Mouse (Mus musculus): ENCODE results near the gene Gm20388.
A peak's percentile ranks its signal among the peaks of the same experiment; 100 is the strongest.

Gm20388 gene

GRCm38 (mm10) chr8:122421376-122422070 is 2510.9 kb downstream of the Gm20388 start, which contains the start of gene Il17c:
TSS of gene Il17c (plus strand) at chr8:122422020.
- no peak for DNase-seq

- no peak for DNase-seq
Observed at GRCm38 (mm10) chr8:122423217-122423616, 2512.6 kb downstream of the Gm20388 start.

GRCm38 (mm10) chr8:122423659-122424058 is 2513.0 kb downstream of the Gm20388 start:
- no peak for DNase-seq

- DNase-seq, result no peak
Observed at GRCm38 (mm10) chr8:122426145-122426544, 2515.5 kb downstream of the Gm20388 start.

- no peak for DNase-seq
Observed at GRCm38 (mm10) chr8:122427607-122428006, 2517.0 kb downstream of the Gm20388 start.

GRCm38 (mm10) chr8:122428163-122428562 is 2517.5 kb downstream of the Gm20388 start:
- DNase-seq, result no peak

- no peak for DNase-seq
Observed at GRCm38 (mm10) chr8:122430058-122430636, 2519.5 kb downstream of the Gm20388 start.

- no peak for DNase-seq
Observed at GRCm38 (mm10) chr8:122430646-122431045, 2520.0 kb downstream of the Gm20388 start.

GRCm38 (mm10) chr8:122431694-122432442 is 2521.2 kb downstream of the Gm20388 start:
- no peak for DNase-seq

GRCm38 (mm10) chr8:122432443-122433268 is 2522.0 kb downstream of the Gm20388 start, which contains the start of gene Cyba:
TSS of gene Cyba (minus strand) at chr8:122432930.
- DNase-seq, result no peak

GRCm38 (mm10) chr8:122433269-122433905 is 2522.7 kb downstream of the Gm20388 start:
- no peak for DNase-seq

GRCm38 (mm10) chr8:122435375-122435774 is 2524.7 kb downstream of the Gm20388 start:
- DNase-seq, result no peak

GRCm38 (mm10) chr8:122436146-122436545 is 2525.5 kb downstream of the Gm20388 start:
- DNase-seq, result no peak

GRCm38 (mm10) chr8:122436586-122437125 is 2526.0 kb downstream of the Gm20388 start:
- no peak for DNase-seq

- DNase-seq, result no peak
Observed at GRCm38 (mm10) chr8:122437708-122438331, 2527.2 kb downstream of the Gm20388 start.

- DNase-seq, result peak; percentile 87
Observed at GRCm38 (mm10) chr8:122439336-122439735, 2528.7 kb downstream of the Gm20388 start.

- peak; percentile 48 for DNase-seq
Observed at GRCm38 (mm10) chr8:122441326-122441725, 2530.7 kb downstream of the Gm20388 start.

- DNase-seq, result no peak
Observed at GRCm38 (mm10) chr8:122442356-122442755, 2531.7 kb downstream of the Gm20388 start.

- DNase-seq, result no peak
Observed at GRCm38 (mm10) chr8:122442781-122443180, 2532.1 kb downstream of the Gm20388 start.

- DNase-seq, result peak; percentile 100
Observed at GRCm38 (mm10) chr8:122443262-122444006, 2532.8 kb downstream of the Gm20388 start, which contains the start of gene Mvd. TSS of gene Mvd (minus strand) at chr8:122443422.
